Mouse (Mus musculus) heart, adult 2 months (tissue): ENCODE results near the gene Erf. TPM values are rescaled to one million over a fixed set of nuclear protein-coding genes. Genes with fewer than 3 reads are reported as not detected.

Source experiments
- DNase-seq, 2 experiments: peaks; one replicate each; pipeline ENCODE4 v3.0.0; 2021
- H3K27ac ChIP-seq: fragments of 200-600 bp; 2 replicates; pipeline ENCODE4 v1.8.1; 2022
- H3K27me3 ChIP-seq: fragments of 200-500 bp; 2 replicates; pipeline ENCODE4 v1.6.1; 2012; ENCODE audit warnings: mild to moderate bottlenecking, low read length, inconsistent platforms, mixed read lengths; ENCODE audit not compliant: control insufficient read depth, insufficient read depth
- H3K36me3 ChIP-seq: fragments of 200-500 bp; 2 replicates; pipeline ENCODE4 v1.6.1; 2012; ENCODE audit warnings: low read length, inconsistent platforms; ENCODE audit not compliant: control insufficient read depth, insufficient read depth
- H3K4me1 ChIP-seq: fragments of 200-500 bp; 2 replicates; pipeline ENCODE4 v1.6.1; 2011; ENCODE audit warnings: low read length; ENCODE audit not compliant: control insufficient read depth, insufficient read depth
- H3K4me3 ChIP-seq: fragments of 200-600 bp; 2 replicates; pipeline ENCODE4 v1.8.1; 2022
- H3K79me2 ChIP-seq: fragments of 200-500 bp; replicated peaks from 2 replicates; pipeline ENCODE4 v1.6.1; 2012; ENCODE audit warnings: mild to moderate bottlenecking, inconsistent platforms, low read length, moderate library complexity, mixed read lengths; ENCODE audit not compliant: control insufficient read depth, insufficient read depth
- H3K9ac ChIP-seq: fragments of 200-500 bp; 2 replicates; pipeline ENCODE4 v1.6.1; 2012; ENCODE audit warnings: low read depth, mild to moderate bottlenecking, control low read depth, inconsistent platforms, low read length, mixed read lengths
- CTCF ChIP-seq: fragments of 200-600 bp; IDR thresholded peaks from 2 replicates; pipeline ENCODE4 v1.8.1; 2022; ENCODE audit warnings: antibody characterized with exemption, mild to moderate bottlenecking, moderate library complexity
- EP300 ChIP-seq: fragments of 200-500 bp; IDR thresholded peaks from 2 replicates; pipeline ENCODE4 v1.6.1; 2011; ENCODE audit warnings: low read depth, low read length, control low read depth; ENCODE audit not compliant: insufficient read depth
- POLR2A ChIP-seq: fragments of 200-500 bp; IDR thresholded peaks from 2 replicates; pipeline ENCODE4 v1.6.1; 2011; ENCODE audit warnings: mild to moderate bottlenecking, low read depth, low read length, control low read depth; ENCODE audit not compliant: insufficient read depth
- WGBS: fragments of 180-500 bp; shearing (Covaris S2); methylation state at CpG from one replicate; pipeline ENCODE4 v1.1.7; 2018; 5-methylcytosine and 5-hydroxymethylcytosine counted together
- intact Hi-C: fragments of 180-260 bp; cut with DNase I; formaldehyde crosslinking; loops from one replicate; pipeline ENCODE4 v1.15.1; 2025
- polyA plus RNA-seq: library from polyadenylated mRNA; depleted of rRNA; stranded (reverse); fragments of >200 nt; gene quantifications from 2 replicates; pipeline ENCODE4 v1.2.3, GENCODE M21; 2012
- total RNA-seq, 2 experiments: library from RNA; stranded (reverse); gene quantifications; 2 replicates each; pipeline ENCODE4 v1.2.3; 2021

Gene Erf
- total and polyA plus RNA-seq, 3 experiments: 16.5 to 21.2 (median 17.1) TPM

DNA sequence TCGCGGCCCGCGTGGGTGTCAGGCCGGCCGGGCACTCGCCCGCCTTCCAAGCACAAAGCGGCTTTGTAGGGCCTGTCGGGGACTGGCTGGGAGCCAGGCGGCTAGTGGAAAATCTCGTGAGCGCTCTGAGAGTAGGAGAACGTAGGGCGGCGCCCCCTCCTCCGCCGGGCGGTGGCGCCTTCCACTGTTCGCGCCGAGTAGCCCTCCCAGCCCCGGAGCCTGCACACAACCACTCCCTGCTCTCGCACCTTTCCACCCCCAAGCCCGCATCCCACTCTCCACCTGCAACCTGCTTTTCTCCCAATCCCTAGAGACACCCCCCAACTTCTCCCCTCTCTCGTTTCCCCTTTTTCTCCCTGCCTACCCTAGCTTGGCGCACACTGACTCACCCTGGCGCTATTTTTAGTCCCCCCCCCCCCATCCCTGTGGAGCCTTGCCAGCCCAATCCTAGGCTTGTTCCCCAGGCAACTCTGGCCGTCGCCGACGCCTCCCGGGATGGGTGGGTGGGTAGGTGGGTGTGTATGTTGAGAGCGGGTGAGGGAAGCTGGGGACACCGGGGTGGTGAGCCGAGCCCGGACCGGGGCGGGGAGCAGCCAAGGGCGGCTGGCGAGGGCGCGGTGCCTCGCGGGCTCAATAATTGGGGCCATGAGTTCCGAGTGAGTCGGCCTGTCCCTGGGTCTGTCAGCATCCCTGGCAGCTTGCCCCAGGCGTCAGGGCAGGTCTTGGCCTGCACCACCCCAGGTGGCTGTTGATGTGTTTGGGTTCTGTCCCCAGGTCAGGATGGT lies 28.7 kb upstream of the Erf start:
- Histone ChIP-seq H3K27ac (peak overlapping the region; percentile 97), H3K9ac (peak overlapping the region; percentile 86), H3K79me2 (peaks cover 2% of the 10 kb centered on the region), H3K36me3 (peaks cover 3% of the 10 kb centered on the region), H3K4me3 (peak overlapping the region; percentile 91), H3K4me1 (peaks cover 27% of the 10 kb centered on the region), H3K27me3 (no peaks in the 10 kb centered on the region)
- intact Hi-C loops: no loop called here
- 1% methylated on average over 48 of the region's 49 CpGs for WGBS
- peak; percentile 49 for TF ChIP-seq POLR2A
- TF ChIP-seq CTCF: peak; percentile 62
- TF ChIP-seq EP300: peak; percentile 31
- peak; percentile 92 to 93 for DNase-seq

DNA sequence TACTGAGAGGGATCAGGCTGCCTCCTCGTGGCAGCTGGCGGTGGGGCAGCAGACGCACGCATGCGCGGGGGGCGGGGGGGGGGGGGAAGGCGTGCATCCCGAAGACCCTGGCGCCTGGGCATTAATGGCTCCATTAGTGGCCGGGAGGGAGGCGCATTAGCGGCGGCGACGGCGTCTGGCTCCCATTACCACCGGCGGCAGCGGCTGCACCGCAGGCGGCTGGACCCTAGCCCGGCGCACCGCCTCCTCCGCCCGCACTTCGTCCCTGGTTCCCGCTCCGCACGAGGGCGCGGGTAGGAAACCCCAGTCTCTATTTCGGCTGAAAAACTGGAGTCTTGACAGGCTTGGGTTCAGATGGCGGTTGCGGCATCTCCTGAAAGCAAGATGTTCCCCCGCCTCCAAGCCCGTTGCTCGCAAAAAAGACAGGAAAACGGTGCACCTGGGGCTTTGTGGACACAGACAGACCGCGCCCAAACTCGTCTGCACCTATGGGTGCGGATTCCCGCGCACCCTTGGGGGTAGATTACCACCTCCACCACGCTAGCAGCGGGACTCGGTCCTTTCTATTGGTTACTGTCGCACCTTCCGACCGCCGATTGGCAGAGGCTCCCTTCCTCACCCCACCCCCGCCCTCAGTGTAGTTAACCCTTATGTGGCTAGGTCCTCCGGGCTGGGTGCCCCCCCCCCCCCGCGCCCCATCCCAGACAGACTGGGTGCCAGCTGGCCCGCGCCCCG lies 27.9 kb upstream of the Erf start:
- TF ChIP-seq EP300: peak; percentile 54; the same call in 1 of the 2 replicates
- peak; percentile 80 for TF ChIP-seq POLR2A
- TF ChIP-seq CTCF: peak; percentile 74
- intact Hi-C loops: loop anchor here (1.0 kb wide), 1 partner anchor 28 kb away; the partner anchor contains the start of gene Erf
- Histone ChIP-seq H3K9ac (peak overlapping the region; percentile 86), H3K79me2 (peaks cover 3% of the 10 kb centered on the region), H3K4me1 (peaks cover 26% of the 10 kb centered on the region), H3K27me3 (no peaks in the 10 kb centered on the region), H3K36me3 (peaks cover 3% of the 10 kb centered on the region), H3K4me3 (peak overlapping the region; percentile 91), H3K27ac (peak overlapping the region; percentile 97)
- under 1% methylated on average over 59 of the region's 60 CpGs for WGBS
- peak; percentile 85 to 90 for DNase-seq

DNA sequence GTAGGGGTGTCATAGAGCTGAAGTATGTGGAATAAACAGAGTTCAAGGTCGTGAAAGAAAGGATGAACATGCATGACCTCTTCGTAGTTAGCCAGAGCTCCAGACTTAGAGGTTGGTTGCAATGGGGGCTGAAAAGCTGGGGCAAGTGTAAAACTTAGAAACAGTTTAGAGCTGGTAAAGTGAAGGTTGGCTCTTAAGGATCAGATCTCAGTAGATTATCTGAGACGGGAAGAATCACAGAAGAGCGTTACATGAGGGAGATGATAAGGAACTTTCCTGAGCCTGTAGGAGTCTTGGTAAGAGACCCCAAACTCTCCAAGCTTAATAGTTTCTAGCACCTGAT lies 27.4 kb upstream of the Erf start:
- no peaks in the 10 kb centered on the region for H3K27me3 ChIP-seq
- H3K9ac ChIP-seq: peak overlapping the region; percentile 47
- no peak for DNase-seq
- peaks cover 24% of the 10 kb centered on the region for H3K4me1 ChIP-seq
- no peak for TF ChIP-seq CTCF
- TF ChIP-seq EP300: no peak
- no peak for TF ChIP-seq POLR2A
- H3K36me3 ChIP-seq: peaks cover 3% of the 10 kb centered on the region
- peak overlapping the region; percentile 97 for H3K27ac ChIP-seq
- 2% methylated on average over 4 of the region's 4 CpGs for WGBS
- H3K79me2 ChIP-seq: peaks cover 7% of the 10 kb centered on the region
- H3K4me3 ChIP-seq: peak overlapping the region; percentile 91
- intact Hi-C loops: loop anchor here (1.0 kb wide), 2 partner anchors 28 to 37 kb away; partner anchors contain the start of gene Erf

DNA sequence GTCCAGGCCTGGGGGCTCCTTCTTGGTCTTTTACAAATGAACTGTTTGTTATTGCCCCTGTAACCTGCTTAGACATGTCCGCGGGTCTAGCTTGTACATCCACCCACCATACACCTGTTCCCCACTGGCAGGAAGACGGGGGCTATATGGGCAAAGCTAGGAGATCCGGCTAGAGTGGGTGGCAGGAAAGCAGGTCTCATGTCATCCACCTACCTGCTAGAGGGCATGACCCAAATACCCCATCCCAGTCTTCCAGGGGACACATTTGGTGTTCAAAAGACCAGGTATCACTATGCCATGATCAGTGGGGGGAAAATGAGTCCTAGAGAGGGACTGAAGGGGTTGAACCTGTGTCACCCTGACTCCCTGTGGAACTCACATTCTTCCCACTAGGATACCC lies 26.8 kb upstream of the Erf start:
- Histone ChIP-seq H3K4me1 (peaks cover 23% of the 10 kb centered on the region), H3K9ac (no peak overlapping the region), H3K36me3 (peaks cover 3% of the 10 kb centered on the region), H3K4me3 (no peak overlapping the region), H3K27me3 (no peaks in the 10 kb centered on the region), H3K79me2 (peaks cover 10% of the 10 kb centered on the region), H3K27ac (peak overlapping the region; percentile 97)
- intact Hi-C loops: loop anchor here (1.0 kb wide), 1 partner anchor 36 kb away; no protein-coding TSS in a partner anchor
- TF ChIP-seq CTCF (no peak), EP300 (no peak), POLR2A (no peak)
- 61% methylated on average over 4 of the region's 4 CpGs for WGBS
- peak in 1 of 2 experiments; percentile 5 for DNase-seq

DNA sequence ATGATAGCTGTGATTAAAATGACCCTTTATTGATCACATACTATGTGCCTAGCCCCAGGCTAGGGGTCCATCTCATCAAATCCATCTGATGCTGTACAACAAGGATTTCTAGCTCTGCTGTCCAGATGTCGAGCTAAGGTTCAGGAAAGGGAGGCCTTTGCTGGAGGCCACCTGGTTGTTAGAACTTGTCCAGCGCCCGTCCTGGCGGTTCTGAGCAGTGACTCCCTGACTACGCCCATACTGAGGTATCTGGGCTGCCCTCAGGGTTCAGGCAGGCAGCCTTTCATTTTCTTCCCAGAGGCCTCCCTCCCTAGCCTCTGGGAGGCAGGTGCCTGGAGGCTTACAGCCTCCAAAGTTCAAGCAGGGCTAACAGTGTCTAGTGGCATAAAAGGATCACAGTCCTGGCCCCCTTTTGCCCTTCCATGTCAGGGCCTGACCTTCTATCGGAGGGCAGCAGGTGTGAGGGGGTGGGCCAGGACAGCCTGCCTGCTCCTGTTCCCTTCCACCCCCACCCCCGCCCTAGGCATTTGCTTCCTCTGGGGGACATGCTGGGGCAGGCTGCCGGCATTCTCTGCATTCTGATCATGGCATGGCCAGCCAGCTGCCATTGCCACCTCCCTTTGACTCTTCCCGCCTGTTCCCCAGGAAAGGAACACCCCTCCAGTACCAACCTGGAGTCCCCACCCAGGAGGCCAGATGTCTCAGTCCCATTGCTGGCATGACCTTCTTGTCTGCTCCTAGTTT lies 25.2 kb upstream of the Erf start:
- Histone ChIP-seq H3K79me2 (peaks cover 13% of the 10 kb centered on the region), H3K27ac (peak overlapping the region; percentile 27), H3K4me1 (peaks cover 14% of the 10 kb centered on the region), H3K4me3 (no peak overlapping the region), H3K36me3 (peaks cover 3% of the 10 kb centered on the region), H3K9ac (peak overlapping the region; percentile 21; the same call in 1 of the 2 replicates), H3K27me3 (no peaks in the 10 kb centered on the region)
- WGBS: 53% methylated on average over 9 of the region's 9 CpGs
- DNase-seq: peak; percentile 20 to 42
- intact Hi-C loops: no loop called here
- TF ChIP-seq POLR2A (no peak), EP300 (no peak), CTCF (no peak)
